Mouse (Mus musculus): Measurements from ENCODE around the gene Ptpre.

Ptpre gene

DNA sequence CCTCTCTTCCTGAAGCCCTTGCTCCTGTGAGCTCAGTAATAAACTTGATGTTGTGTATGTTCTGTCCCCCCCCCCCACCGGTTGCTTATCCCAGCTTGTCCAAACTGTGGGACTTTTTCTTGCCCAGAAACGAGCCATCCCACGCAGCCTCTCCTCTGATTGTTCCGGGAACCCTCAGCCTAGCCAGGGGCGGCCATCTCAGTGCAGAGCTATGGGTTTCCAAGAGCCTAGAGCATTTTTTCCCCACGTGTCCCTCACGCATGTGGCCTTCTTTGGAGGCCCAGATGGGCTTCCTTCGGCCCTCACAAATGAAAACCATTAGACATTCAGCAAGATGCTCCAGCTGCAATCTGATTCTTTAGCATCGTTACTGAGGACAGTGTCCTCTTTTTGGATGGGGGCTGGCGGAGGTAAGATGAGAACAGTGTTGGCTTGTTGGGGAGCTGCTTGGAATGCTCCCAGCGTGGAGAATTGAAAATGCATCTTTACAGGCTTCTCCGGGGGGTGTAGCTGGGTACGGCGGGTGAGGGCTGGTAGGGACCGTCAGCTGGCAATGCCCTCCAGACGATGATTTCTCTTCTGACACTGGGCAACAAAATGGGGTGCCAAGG, 41.5 kb downstream of the Ptpre start:
- no peak for DNase-seq (ENCODE audit: low spot score)

DNA sequence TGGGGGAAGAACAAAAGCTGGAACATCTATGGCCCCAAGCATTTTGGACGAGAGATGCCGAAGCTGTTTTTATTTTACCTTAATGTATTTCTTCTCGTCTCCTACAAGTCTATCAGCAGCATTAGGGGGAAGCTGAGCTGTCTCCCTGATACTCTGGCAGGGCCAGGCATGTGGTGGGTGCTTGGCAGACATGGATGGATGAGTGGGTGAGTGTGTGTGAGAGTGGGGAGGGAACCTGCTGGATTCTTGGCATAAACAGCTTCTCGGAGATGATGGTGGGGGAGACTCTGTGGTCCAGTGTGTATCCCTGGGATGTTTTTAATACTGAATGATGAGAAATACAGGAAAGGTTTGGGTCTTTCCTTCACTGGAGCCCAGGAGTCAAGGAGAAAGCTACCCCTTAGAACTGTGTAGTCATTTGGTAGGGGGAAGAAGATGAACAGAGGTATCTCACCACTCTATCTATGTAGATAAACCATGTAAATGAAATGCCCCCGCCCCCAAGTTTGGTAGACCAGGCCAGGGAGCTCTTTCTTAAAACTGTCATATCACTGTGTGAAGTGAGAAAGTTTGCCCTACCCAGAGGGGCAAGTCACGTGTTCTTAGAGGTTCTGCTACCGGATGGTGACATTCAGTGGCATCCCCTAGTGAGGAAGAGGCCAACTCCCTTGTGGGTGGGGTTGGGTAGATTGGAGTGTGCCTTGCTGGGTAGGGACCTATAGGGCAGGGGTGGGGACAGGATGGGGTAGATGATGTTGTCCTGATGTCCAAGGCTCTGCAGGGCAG, 43.2 kb downstream of the Ptpre start:
- DNase-seq (ENCODE audit: low spot score): no peak

DNA sequence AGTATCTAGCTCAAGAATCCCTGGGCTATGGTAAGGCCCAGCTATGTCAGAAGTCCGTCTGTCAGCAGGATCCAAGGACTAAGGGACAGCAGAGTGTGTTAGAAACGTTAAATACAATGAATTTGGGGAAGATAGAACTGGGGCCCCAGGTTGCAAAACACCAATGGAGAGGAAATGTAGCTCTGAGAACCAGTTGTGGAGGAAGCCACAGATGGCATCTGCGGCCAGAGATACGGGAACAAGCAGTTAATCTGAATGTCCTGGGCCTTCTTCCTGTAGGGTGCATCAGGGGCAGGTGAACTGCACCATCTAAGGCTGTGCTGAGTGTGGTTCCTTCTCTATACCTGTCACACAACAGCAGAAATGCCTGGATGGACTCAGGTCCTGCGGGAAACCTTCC, 43.8 kb downstream of the Ptpre start:
- DNase-seq (ENCODE audit: low spot score): no peak

DNA sequence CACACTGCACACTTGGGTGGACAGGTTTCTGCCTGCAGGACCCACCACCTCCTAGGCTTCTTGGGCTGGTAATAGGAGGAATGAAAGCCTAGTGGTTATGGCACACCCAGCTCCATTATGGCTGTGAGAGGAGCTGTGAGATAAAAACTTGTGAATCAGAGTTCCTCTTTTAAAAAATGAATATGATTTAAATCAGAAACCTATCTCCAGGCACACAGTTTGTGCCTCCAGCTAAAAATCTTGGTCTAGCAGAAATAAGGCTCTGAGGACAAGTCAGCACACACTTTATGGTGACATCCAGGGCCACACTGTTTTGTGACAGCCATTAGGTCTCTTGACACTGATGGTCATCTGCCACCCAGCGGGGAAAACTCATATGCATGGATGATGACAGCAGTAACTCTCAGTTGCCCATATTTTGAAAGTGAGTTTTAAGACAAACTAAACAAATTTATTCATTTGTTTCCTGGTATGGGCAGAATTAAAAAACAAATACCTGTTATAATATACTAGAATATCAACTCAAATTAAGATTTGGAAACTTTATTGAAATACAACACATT, 47.9 kb downstream of the Ptpre start:
- DNase-seq (ENCODE audit: low spot score): no peak

DNA sequence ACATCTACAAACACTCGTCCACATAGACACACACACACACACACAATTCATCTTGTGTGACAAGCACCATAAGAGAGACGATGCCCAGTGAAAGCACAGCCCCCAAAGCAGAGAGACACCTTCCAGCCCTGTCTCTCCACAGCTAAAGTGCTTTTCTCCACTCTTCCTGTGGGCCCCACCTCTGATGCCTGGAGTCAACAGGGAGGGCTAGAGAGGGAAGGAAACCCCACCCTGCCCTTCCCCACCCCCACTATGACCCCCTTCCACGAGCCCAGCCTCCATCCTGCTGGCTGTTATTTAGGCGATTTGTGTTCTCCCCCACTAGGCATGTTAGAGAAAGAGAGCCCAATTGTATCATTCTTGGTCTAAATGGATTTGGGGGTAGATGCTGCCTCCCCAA, 49.1 kb downstream of the Ptpre start:
- no peak for DNase-seq (ENCODE audit: low spot score)

DNA sequence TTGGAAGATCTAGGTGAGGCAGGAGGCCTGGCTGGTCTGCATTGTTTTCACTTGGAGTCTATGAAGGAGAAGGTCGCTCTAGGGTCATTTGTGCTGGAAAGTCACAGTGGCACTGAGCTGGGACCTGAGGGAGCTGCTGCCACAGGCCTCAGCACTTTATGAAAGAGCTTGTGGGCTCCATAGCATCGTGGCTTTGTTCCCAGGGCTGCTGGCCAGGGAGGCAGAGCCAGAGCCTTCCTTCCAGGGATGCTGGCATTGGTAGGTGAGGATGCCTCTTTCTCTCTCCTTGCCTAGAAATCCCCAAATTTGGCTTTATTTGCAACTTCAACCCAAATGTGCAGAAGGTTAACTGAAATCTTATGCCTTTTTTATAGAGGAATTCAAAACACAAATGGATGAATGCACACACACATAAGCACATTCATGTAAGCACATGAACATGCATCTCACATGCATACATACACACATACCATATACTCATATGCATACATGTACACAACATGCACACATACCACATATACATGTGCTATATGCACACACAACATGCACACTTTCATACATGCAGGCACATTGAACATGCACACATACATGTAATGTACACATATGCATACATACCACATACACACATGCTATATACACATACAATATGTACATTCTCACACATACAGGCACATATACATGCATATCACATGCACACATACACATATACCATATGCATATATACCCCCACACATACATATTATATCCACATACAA, 50.7 kb downstream of the Ptpre start:
- DNase-seq (ENCODE audit: low spot score): no peak

DNA sequence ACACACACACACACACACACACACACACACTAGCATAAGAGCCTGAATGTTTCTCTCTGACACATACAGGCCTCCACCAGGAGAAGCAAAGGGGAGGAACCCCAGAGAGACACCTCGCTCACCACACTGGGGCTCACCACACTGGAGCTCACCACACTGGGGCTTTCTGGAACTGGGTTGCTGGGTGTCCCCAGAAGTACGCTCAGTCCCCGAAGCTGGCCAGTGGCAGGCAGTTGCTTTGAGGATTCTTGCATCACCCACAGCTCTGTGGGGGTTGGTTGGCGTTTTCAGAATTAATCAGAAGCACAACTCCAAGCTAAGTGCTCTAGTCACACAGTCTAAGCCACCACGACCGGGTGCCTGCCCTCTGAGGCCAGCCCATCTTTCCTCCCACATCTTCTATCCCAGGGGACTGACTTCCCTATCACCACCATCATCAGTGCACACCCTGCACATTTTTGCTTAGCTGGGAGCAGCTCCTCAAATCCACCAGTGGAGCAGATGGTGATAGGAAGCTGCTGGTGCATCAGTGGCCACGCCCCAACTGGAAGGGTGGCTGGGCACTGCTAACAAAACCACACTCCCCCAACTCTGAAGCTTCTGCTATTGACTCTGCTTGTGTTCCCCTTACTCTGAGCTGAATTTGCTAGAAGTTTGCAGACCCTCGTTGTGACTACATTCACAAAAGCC, 51.5 kb downstream of the Ptpre start:
- no peak for DNase-seq (ENCODE audit: low spot score)

DNA sequence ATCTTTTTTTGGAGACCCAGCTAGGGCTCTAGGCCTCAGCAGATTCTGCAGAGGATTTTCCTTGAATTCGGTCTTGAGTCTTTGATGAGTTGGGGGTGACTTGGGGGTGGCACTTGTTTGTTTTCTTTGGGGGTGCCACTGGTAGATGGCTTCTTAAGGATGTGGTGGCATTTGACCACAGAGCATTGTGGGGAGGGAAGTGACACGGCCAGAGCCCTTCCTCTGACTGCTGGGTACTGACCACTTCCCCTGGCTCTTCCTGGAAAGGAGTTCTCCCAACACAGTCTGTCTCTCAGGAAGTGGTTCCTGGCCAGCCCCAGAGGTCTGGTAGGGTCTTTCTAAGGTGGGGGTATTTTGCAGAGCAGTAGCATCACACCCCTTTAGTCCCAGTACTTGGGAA, 54.2 kb downstream of the Ptpre start:
- no peak for DNase-seq (ENCODE audit: low spot score)

DNA sequence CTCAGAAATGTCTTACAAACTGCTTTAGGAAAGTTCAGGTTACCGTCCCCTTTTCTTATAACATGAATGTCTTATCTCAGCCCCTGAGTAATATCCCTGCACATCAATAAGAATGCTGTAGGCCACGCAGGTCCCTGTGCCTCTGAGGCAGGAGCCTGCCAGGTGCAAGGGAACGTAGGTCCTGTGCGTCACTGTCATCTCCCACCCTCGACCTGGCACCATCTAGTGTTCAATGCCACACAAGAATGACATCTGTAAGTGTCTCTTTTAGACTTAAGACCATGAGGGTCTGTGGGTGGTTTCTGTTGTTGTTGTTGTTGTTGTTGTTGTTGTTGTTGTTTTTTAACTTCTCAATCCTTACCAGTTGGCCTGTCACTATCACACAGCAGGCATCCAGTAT, 56.0 kb downstream of the Ptpre start:
- DNase-seq (ENCODE audit: low spot score): no peak

DNA sequence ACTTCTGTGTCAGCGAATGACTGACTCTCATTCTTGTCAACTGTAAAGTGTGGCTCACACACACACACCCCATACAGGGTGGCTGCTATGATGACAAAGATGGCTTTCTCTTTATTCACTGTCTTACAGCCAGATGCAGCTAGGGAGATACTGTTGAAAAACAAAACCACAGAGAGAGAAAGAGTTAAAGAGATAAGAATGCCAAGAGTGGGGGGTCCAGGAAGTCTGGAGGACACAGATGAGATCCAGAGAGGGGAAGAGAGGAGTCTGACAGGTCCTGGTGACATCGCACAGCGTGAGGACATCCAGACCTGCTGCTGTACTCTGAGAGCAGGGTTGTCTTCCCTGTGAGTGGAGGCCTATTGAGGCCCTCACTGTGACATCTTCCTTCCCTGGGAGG, 56.5 kb downstream of the Ptpre start:
- DNase-seq (ENCODE audit: low spot score): no peak

DNA sequence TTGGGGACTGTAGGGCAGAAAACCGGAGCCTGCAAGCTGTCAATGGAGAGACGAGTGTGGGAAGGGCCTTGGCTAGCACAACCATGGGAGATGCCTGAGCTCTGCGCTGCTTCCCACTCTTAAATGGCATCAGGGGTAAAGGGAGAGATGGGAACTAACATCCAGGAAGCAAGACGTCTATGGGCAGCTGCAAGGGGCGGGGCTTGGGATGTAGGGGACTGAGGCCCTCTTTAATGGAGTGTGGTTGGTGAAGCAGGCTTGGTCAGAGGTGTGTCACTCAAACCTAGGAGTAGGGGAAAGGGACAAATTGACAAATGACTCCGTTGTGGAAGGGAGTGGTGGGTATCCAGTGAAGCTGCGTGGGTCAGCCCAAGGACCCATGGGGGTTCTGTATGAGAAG, 57.4 kb downstream of the Ptpre start:
- no peak for DNase-seq (ENCODE audit: low spot score)

DNA sequence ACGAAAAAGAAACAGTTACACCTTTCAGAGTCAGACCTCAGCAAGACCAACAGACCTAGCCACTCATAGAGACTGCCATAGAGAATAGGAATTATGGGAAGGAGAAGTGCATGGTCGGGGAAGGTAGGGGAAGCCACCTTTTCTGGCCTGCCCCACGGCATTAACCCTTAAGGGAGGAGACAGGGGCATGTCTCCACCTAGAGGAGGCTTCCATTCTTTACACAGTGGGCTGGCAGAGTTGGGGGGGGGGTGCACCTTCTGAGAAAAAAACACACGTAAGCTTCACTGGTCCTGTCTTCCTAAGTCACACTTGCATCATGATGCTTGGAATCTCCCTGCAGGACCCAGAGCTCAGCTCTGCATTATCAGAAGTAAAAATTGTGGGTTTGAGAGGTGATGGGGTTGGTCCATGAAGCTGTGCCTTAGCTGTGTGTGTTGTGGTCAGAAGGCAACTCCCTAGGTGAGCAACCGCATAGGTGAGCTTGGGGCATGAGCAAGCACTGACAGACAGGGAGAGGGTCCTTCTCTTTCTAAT, 58.4 kb downstream of the Ptpre start:
- DNase-seq (ENCODE audit: low spot score): no peak

DNA sequence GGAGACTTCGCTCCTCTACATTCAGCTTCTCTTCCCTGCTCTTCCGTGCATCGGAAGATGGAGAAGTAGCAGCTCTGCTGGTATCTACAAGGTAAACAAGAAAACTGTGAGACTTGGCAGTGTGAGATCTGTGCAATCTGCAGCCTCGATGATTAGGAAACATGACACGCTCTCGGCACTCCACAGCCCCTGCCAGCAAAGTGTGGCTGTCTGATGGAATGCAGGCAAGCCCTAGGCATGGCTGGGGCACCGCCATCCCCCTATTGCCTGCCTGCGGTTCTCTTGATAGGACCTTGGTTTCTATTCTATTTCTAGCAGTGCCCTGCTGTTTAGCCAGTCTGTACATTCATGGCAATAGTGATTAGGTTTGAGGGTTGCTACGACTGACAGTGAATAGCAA, 59.7 kb downstream of the Ptpre start:
- no peak for DNase-seq (ENCODE audit: low spot score)

DNA sequence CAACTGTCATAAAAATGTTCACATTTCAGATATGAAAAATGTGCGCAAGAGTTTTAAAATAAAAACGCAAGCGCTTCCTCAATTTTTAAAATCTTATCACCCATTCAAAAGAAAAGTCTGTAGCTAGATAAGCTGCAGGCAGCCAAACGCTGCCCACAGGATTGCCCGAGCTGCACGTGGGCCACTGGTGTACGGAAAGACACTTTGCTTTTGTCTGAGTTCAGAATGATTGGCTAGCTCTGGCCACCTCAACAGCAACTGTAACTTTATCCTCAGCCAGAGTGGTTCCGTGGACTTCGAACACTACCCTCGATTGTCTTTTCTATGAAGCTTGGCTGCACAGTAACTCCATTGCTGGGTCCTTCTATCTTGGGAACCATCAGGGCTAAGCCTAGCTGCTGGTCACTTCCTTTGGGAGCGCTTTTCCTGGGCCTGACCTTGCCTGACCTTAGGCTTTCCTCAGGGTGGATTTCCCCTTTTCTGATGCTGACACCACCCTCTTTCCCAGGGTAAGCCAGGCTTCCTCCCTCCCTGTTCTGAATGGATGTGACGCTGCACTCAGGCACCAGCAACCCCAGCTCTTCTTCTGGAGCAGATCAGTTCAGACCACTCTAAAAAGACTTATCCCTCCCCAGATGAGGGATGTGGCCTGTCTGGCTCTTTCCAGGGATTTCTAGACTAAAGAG, 60.5 kb downstream of the Ptpre start:
- DNase-seq (ENCODE audit: low spot score): no peak

DNA sequence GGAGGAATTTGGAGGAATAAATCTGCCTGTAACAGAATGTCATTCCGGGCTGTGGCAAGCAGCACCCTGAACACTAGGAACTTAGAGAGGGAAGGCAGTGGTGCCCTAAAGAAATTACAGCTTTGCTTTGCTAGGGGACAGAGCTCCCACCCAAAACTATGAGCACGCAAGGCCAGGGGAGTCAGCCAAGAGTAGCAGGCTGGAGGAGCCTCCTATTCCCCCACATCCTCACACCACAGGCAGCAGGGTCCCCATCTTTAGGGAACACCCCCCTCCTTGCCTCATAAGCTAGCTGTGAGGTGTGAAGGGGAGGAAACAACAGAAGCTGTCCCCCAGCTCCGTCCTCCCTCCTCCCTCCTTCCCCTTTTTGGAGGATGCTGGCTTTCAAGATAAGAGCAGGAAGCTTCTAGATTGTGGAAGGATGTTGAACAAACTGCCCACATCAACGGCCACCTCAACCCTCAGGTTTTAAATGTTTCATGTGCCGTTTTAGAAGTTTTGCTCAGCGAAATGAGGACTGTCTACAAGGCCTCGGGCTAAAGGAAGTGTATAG, 61.1 kb downstream of the Ptpre start:
- DNase-seq (ENCODE audit: low spot score): no peak

DNA sequence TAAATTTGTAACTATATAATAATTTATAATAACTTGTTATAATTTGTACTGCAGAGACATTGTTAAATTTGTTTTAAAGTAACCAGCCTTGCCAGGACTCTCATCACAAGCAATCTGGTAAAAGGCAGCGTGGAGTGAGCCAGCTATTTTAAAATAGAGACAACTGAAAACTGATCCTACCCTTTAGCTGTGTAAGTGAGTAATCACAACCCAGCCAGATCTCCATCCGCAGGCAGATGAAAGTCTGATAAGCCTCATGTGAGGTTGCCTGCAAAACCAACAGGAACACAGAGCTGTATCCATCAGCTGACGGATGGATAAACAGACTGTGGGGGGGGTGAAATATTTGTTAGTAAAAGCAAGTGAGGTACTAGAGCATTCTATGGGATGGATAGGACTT, 62.8 kb downstream of the Ptpre start:
- DNase-seq (ENCODE audit: low spot score): no peak

DNA sequence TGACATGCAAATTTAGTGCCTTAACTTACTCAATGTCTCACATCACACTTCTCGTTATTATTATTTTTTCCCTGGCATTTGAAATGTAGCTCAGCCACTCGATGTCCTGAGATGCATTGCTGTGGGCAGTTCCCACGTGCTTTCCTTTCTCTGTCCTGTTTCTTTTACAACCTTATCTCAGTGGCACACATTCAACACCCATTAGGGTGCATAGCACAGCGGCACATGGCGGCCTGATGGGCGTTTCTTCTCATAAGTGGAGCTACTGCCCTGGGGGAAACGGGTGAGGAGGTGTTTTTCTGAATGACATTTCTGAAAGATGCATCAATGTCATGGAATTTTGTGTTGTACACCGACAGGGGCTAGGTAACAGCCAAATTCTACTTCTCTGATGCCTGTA, 64.3 kb downstream of the Ptpre start:
- no peak for DNase-seq (ENCODE audit: low spot score)

DNA sequence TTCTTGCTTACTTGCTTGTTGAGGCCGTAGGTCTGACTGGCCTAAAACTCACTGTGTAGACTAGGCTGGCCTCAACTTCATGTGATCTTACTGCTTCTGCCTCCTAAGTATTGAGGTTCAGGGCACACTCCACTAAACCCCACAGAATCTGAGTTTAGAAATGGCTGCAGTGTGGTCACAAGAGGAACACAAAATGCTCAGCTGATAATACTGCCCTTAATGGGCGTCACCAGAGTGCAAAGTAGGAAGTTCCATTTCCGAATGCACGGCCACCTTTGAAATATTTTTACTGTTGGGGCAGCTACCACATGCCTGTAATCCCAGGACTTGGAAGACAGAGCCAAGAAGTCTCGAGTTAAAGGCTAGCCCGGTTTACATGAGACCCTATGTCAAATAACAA, 65.0 kb downstream of the Ptpre start:
- DNase-seq (ENCODE audit: low spot score): no peak

DNA sequence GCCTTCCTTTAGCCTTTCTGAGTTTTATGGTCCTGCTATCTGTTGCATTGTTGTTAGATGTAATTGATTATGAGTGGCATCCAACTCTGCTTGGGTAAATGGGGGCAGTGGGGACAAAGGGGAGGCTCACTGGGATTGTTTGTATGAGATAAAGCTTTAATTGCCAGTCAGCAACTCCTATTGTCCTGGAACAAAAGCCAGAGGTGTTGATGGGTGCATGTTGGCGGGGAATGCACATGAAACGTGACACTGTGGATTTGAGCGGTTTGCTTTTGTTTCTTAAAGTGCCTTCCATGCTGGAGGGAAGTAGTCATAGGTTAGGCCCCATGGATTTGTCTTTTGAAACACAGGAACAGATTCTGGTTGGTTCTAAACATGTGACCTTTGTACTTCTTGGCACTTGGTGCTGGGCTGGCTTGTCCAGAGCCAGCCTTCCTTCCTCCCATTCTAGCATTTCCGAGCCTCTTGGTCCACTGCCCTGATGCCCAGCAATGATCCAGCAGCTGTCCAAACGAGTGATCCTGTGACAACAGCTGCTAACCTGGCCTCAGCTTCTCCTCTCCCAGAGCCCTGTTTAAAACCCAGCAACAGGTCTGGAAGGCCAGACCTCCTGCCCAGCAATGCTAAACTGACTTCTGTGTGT, 65.7 kb downstream of the Ptpre start:
- DNase-seq (ENCODE audit: low spot score): no peak

DNA sequence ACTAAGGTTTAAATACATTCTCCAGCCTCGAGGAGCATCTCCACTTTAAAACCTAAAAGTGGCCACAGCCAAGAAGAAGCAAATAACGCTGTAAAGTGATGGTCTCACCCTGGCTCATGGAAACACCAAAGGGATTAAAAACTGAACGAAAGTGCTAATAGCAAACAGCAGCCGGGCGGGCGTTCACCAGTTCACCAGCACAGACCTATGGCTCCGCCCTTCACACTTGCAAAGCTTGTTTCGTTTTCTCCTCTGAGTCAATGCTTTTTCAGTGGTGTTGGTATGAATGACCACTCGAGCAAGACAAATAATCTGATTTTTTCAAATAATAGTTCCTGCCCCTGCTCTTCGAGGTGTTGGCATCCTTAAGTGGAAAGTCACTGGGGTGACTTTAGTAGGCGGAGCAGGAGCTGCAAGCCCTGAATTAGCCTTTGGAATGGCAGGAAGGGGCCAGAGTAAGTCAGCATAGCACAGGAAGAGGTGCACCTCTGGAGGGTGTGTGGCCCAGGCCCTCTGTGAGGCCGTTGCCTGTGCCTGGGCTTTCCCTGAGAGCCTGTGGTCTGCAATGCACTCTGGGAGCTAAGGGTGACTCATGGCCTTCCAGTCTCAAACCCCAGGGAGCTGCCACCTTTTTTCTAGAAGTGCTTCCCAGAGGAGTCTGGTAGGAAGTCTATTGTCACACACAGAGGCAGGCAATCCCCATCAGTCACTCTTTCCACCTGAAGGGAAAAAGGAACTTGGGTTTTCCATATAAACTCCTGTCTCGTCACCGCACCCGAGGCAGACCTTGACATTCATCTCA, 67.9 kb downstream of the Ptpre start:
- DNase-seq (ENCODE audit: low spot score): no peak
